Mouse (Mus musculus) MEL (cell line): ENCODE data around the gene St3gal2. TPM values are rescaled to one million over a fixed set of nuclear protein-coding genes. Genes with fewer than 3 reads are reported as not detected.

ENCODE experiments used
- DNase-seq: peaks from one replicate; pipeline ENCODE4 v3.0.0; 2011; ENCODE audit warnings: low read depth, low spot score
- H3K27ac ChIP-seq: 2 replicates; pipeline ENCODE4 v1.5.1; 2012; ENCODE audit warnings: low read depth, mild to moderate bottlenecking, control low read depth, low read length, moderate library complexity; ENCODE audit not compliant: control insufficient read depth
- H3K27me3 ChIP-seq, 2 experiments: fragments of 150-350 bp in 1 of 2; sonication (generic) in 1 of 2; 2 replicates each; pipeline ENCODE4 v1.6.1; 2012; ENCODE audit warnings: low read length in 2 of 2, mild to moderate bottlenecking in 2 of 2, improper control_type of control experiment in 1 of 2, moderate library complexity in 1 of 2; ENCODE audit not compliant: insufficient read depth in 2 of 2, control insufficient read depth in 1 of 2
- H3K36me3 ChIP-seq, 2 experiments: 2 replicates each; pipeline ENCODE4 v1.6.1; 2012 to 2014; ENCODE audit warnings: low read length in 2 of 2, improper control_type of control experiment in 1 of 2, inconsistent platforms in 1 of 2, mild to moderate bottlenecking in 1 of 2; ENCODE audit not compliant: insufficient read depth in 2 of 2, control insufficient read depth in 1 of 2
- H3K4me1 ChIP-seq, 2 experiments: fragments of 150-350 bp in 1 of 2; sonication (generic) in 1 of 2; 2 replicates each; pipeline ENCODE4 v1.6.1; 2012; ENCODE audit warnings: low read length in 2 of 2, improper control_type of control experiment in 1 of 2, mild to moderate bottlenecking in 1 of 2; ENCODE audit not compliant: insufficient read depth in 2 of 2, control insufficient read depth in 1 of 2
- H3K4me3 ChIP-seq, 2 experiments: fragments of 150-350 bp in 1 of 2; sonication (generic) in 1 of 2; 2 replicates each; pipeline ENCODE4 v1.5.1; 2012; ENCODE audit warnings: low read depth in 2 of 2, low read length in 2 of 2, mild to moderate bottlenecking in 2 of 2, moderate library complexity in 2 of 2, control low read depth in 1 of 2, improper control_type of control experiment in 1 of 2; ENCODE audit not compliant: control insufficient read depth in 1 of 2, insufficient read depth in 1 of 2
- H3K79me2 ChIP-seq: 2 replicates; pipeline ENCODE4 v1.6.1; 2012; ENCODE audit warnings: mild to moderate bottlenecking, low read length, moderate library complexity; ENCODE audit not compliant: control insufficient read depth, poor library complexity, insufficient read depth
- H3K9ac ChIP-seq: 2 replicates; pipeline ENCODE4 v1.6.1; 2012; ENCODE audit warnings: low read depth, mild to moderate bottlenecking, control low read depth, low read length, moderate library complexity; ENCODE audit not compliant: control insufficient read depth, poor library complexity, severe bottlenecking
- H3K9me3 ChIP-seq: fragments of 150-350 bp; sonication (generic); replicated peaks from 2 replicates; pipeline ENCODE4 v1.6.1; 2012; ENCODE audit warnings: mild to moderate bottlenecking, low read length, improper control_type of control experiment, moderate library complexity; ENCODE audit not compliant: insufficient read depth
- BHLHE40 ChIP-seq: IDR thresholded peaks from 2 replicates; pipeline ENCODE4 v1.6.1; 2012; ENCODE audit warnings: low read depth, mild to moderate bottlenecking, inconsistent platforms, low read length, improper control_type of control experiment, borderline replicate concordance
- CHD2 ChIP-seq: IDR thresholded peaks from 2 replicates; pipeline ENCODE4 v1.6.1; 2011; ENCODE audit warnings: low read length, improper control_type of control experiment
- CTCF ChIP-seq, 3 experiments: IDR thresholded peaks in 2 of 3; conservative IDR thresholded peaks in 1 of 3; 2 replicates each; pipeline ENCODE4 v1.5.1; 2011 to 2012; ENCODE audit warnings: low read length in 3 of 3, low read depth in 2 of 3, mild to moderate bottlenecking in 2 of 3, improper control_type of control experiment in 1 of 3, inconsistent platforms in 1 of 3, mixed read lengths in 1 of 3, moderate library complexity in 1 of 3; ENCODE audit not compliant: control insufficient read depth in 1 of 3, insufficient read depth in 1 of 3, poor library complexity in 1 of 3, severe bottlenecking in 1 of 3
- E2F4 ChIP-seq: IDR thresholded peaks from 2 replicates; pipeline ENCODE4 v1.6.1; 2011; ENCODE audit warnings: low read depth, low read length, improper control_type of control experiment, borderline replicate concordance
- ELF1 ChIP-seq: IDR thresholded peaks from 2 replicates; pipeline ENCODE4 v1.6.1; 2014; ENCODE audit warnings: low read depth, mild to moderate bottlenecking, inconsistent platforms, low read length, improper control_type of control experiment, moderate library complexity
- EP300 ChIP-seq, 2 experiments: IDR thresholded peaks; 2 replicates each; pipeline ENCODE4 v1.6.1; 2011; ENCODE audit warnings: improper control_type of control experiment in 2 of 2, low read length in 2 of 2, low read depth in 1 of 2, mild to moderate bottlenecking in 1 of 2
- ETS1 ChIP-seq: IDR thresholded peaks from 2 replicates; pipeline ENCODE4 v1.6.1; 2012; ENCODE audit warnings: low read depth, mild to moderate bottlenecking, inconsistent platforms, low read length, improper control_type of control experiment, moderate library complexity
- GATA1 ChIP-seq: IDR thresholded peaks from 2 replicates; pipeline ENCODE4 v1.6.1; 2011; ENCODE audit warnings: low read depth, low read length, improper control_type of control experiment
- HCFC1 ChIP-seq: IDR thresholded peaks from 2 replicates; pipeline ENCODE4 v1.6.1; 2012; ENCODE audit warnings: low read depth, mild to moderate bottlenecking, inconsistent platforms, low read length, improper control_type of control experiment, moderate library complexity
- JUND ChIP-seq: IDR thresholded peaks from 2 replicates; pipeline ENCODE4 v1.6.1; 2011; ENCODE audit warnings: low read depth, mild to moderate bottlenecking, improper control_type of control experiment, low read length
- MAFK ChIP-seq: IDR thresholded peaks from 2 replicates; pipeline ENCODE4 v1.6.1; 2011; ENCODE audit warnings: low read depth, mild to moderate bottlenecking, low read length, improper control_type of control experiment, borderline replicate concordance
- MAX ChIP-seq: IDR thresholded peaks from 2 replicates; pipeline ENCODE4 v1.6.1; 2011; ENCODE audit warnings: low read length, improper control_type of control experiment
- MAZ ChIP-seq: IDR thresholded peaks from 2 replicates; pipeline ENCODE4 v1.6.1; 2012; ENCODE audit warnings: low read depth, mild to moderate bottlenecking, inconsistent platforms, low read length, improper control_type of control experiment
- MEF2A ChIP-seq: IDR thresholded peaks from 2 replicates; pipeline ENCODE4 v1.6.1; 2014; ENCODE audit warnings: low read depth, mild to moderate bottlenecking, inconsistent platforms, low read length, improper control_type of control experiment; ENCODE audit not compliant: poor library complexity, insufficient replicate concordance, severe bottlenecking; ENCODE audit errors: extremely low read depth
- MYB ChIP-seq: IDR thresholded peaks from 2 replicates; pipeline ENCODE4 v1.6.1; 2011; ENCODE audit warnings: mild to moderate bottlenecking, low read depth, low read length, improper control_type of control experiment
- MYC ChIP-seq: IDR thresholded peaks from 2 replicates; pipeline ENCODE4 v1.6.1; 2011; ENCODE audit warnings: low read depth, mild to moderate bottlenecking, low read length, improper control_type of control experiment, moderate library complexity
- NELFE ChIP-seq: IDR thresholded peaks from 2 replicates; pipeline ENCODE4 v1.6.1; 2011; ENCODE audit warnings: low read depth, low read length, improper control_type of control experiment
- NRF1 ChIP-seq: IDR thresholded peaks from 2 replicates; pipeline ENCODE4 v1.6.1; 2014; ENCODE audit warnings: low read depth, mild to moderate bottlenecking, inconsistent platforms, low read length, improper control_type of control experiment, moderate library complexity; ENCODE audit not compliant: poor library complexity, insufficient read depth, severe bottlenecking
- POLR2A ChIP-seq, 2 experiments: IDR thresholded peaks; 2 replicates each; pipeline ENCODE4 v1.6.1; 2011 to 2012; ENCODE audit warnings: low read length in 2 of 2, mild to moderate bottlenecking in 2 of 2, control low read depth in 1 of 2, improper control_type of control experiment in 1 of 2, low read depth in 1 of 2, moderate library complexity in 1 of 2; ENCODE audit not compliant: control insufficient read depth in 1 of 2, insufficient read depth in 1 of 2, poor library complexity in 1 of 2
- POLR2AphosphoS2 ChIP-seq: IDR thresholded peaks from 2 replicates; pipeline ENCODE4 v1.6.1; 2011; ENCODE audit warnings: low read length, improper control_type of control experiment
- RAD21 ChIP-seq: IDR thresholded peaks from 2 replicates; pipeline ENCODE4 v1.6.1; 2011; ENCODE audit warnings: mild to moderate bottlenecking, low read depth, low read length, improper control_type of control experiment
- RCOR1 ChIP-seq: IDR thresholded peaks from 2 replicates; pipeline ENCODE4 v1.6.1; 2012; ENCODE audit warnings: low read depth, mild to moderate bottlenecking, inconsistent platforms, low read length, improper control_type of control experiment
- SIN3A ChIP-seq: IDR thresholded peaks from 2 replicates; pipeline ENCODE4 v1.6.1; 2012; ENCODE audit warnings: low read length, improper control_type of control experiment, inconsistent platforms
- TAL1 ChIP-seq: IDR thresholded peaks from 2 replicates; pipeline ENCODE4 v1.6.1; 2012; ENCODE audit warnings: mild to moderate bottlenecking, inconsistent platforms, low read length, moderate library complexity, mixed read lengths
- TBP ChIP-seq: IDR thresholded peaks from 2 replicates; pipeline ENCODE4 v1.8.0; 2011; ENCODE audit warnings: low read depth, low read length, improper control_type of control experiment
- TCF12 ChIP-seq: IDR thresholded peaks from 2 replicates; pipeline ENCODE4 v1.6.1; 2014; ENCODE audit warnings: low read depth, mild to moderate bottlenecking, inconsistent platforms, low read length, improper control_type of control experiment, moderate library complexity
- UBTF ChIP-seq: IDR thresholded peaks from 2 replicates; pipeline ENCODE4 v1.6.1; 2012; ENCODE audit warnings: low read depth, mild to moderate bottlenecking, inconsistent platforms, low read length, improper control_type of control experiment, moderate library complexity, borderline replicate concordance; ENCODE audit not compliant: insufficient read depth
- USF1 ChIP-seq: IDR thresholded peaks from 2 replicates; pipeline ENCODE4 v1.6.1; 2014; ENCODE audit warnings: low read depth, mild to moderate bottlenecking, inconsistent platforms, low read length, improper control_type of control experiment, moderate library complexity
- USF2 ChIP-seq, 2 experiments: IDR thresholded peaks; 2 replicates each; pipeline ENCODE4 v1.6.1; 2011 to 2012; ENCODE audit warnings: improper control_type of control experiment in 2 of 2, low read length in 2 of 2, borderline replicate concordance in 1 of 2, inconsistent platforms in 1 of 2, low read depth in 1 of 2, mild to moderate bottlenecking in 1 of 2; ENCODE audit not compliant: insufficient read depth in 1 of 2
- ZKSCAN1 ChIP-seq: IDR thresholded peaks from 2 replicates; pipeline ENCODE4 v1.6.1; 2012; ENCODE audit warnings: low read depth, mild to moderate bottlenecking, inconsistent platforms, low read length, improper control_type of control experiment, moderate library complexity
- ZNF384 ChIP-seq: IDR thresholded peaks from 2 replicates; pipeline ENCODE4 v1.6.1; 2012; ENCODE audit warnings: low read depth, mild to moderate bottlenecking, inconsistent platforms, low read length, improper control_type of control experiment
- polyA plus RNA-seq, 2 experiments: library from polyadenylated mRNA; stranded (reverse) in 1 of 2; unstranded in 1 of 2; fragments of >175 nt in 1 of 2; fragments of >200 nt in 1 of 2; gene quantifications; 2 replicates each; pipeline versions ENCODE4 v1.2.1 to v1.2.4; 2012; ENCODE audit warnings: low replicate concordance in 2 of 2, low read depth in 1 of 2; ENCODE audit not compliant: insufficient read length in 2 of 2, insufficient read depth in 1 of 2, missing spikeins in 1 of 2
- total RNA-seq: library from RNA; depleted of rRNA; stranded (reverse); fragments of 300-350 nt; gene quantifications from 2 replicates; pipeline ENCODE4 v1.2.3, GENCODE M21; 2012

Gene St3gal2
- total and polyA plus RNA-seq, 3 experiments, result 5.2 to 18.0 TPM; not detected in 1

- no peaks in the 10 kb centered on the region for H3K9me3 ChIP-seq
- peak overlapping the region; percentile 5 to 41; a peak in 2 of 4 replicates for H3K4me3 ChIP-seq
- no peaks in the 10 kb centered on the region for H3K79me2 ChIP-seq
- peaks cover 0 to 32% of the 10 kb centered on the region in 2 experiments; a peak in 2 of 4 replicates for H3K36me3 ChIP-seq
- DNase-seq, result peak; percentile 88
- peak overlapping the region; percentile 38 for H3K9ac ChIP-seq
- TF ChIP-seq CTCF (IDR thresholded peaks at IDR 0.05 in 2 of 3, conservative IDR thresholded peaks at IDR 0.05 in 1 of 3; ENCODE audit: control insufficient read depth in 1 of 3, insufficient read depth in 1 of 3, low read depth in 2 of 3, low read length in 3 of 3, poor library complexity in 1 of 3, severe bottlenecking in 1 of 3) (no peak), USF1 (peak; percentile 80), NRF1 (no peak), POLR2A (IDR thresholded peaks at IDR 0.05; ENCODE audit: control insufficient read depth in 1 of 2, insufficient read depth in 1 of 2, low read depth in 1 of 2, low read length in 2 of 2, poor library complexity in 1 of 2) (no peak), MAX (no peak; the same call in none of the 2 replicates), ZKSCAN1 (peak; percentile 73; the same call in 1 of the 2 replicates), HCFC1 (peak; percentile 56), ELF1 (no peak; the same call in 1 of the 2 replicates), MYB (peak; percentile 82), SIN3A (peak; percentile 90), TAL1 (peak; percentile 2; the same call in 1 of the 2 replicates), NELFE (0 out of 2 replicates have a peak, but pooled peaks have one; percentile 19), TCF12 (peak; percentile 84), BHLHE40 (peak; percentile 62; the same call in 1 of the 2 replicates), TBP (no peak), RAD21 (no peak), E2F4 (no peak), CHD2 (no peak), MEF2A (peak; percentile 85), USF2 (IDR thresholded peaks at IDR 0.05; ENCODE audit: borderline replicate concordance in 1 of 2, insufficient read depth in 1 of 2, low read depth in 1 of 2, low read length in 2 of 2) (no peak), MAFK (peak; percentile 87), EP300 (IDR thresholded peaks at IDR 0.05; ENCODE audit: low read depth in 1 of 2, low read length in 2 of 2) (peak; percentile 86 to 89), GATA1 (peak; percentile 92), ZNF384 (peak; percentile 100), POLR2AphosphoS2 (no peak), MAZ (peak; percentile 95), UBTF (0 out of 2 replicates have a peak, but pooled peaks have one; percentile 43), MYC (peak; percentile 39; the same call in 1 of the 2 replicates), JUND (no peak), ETS1 (peak; percentile 98), RCOR1 (peak; percentile 95)
- H3K27ac ChIP-seq, result peak overlapping the region; percentile 82
- H3K27me3 ChIP-seq, result no peaks in the 10 kb centered on the region
- H3K4me1 ChIP-seq, result peaks cover 17 to 42% of the 10 kb centered on the region in 2 experiments
Measured at GRCm38 (mm10) chr8:110938882-110939589, 19.3 kb downstream of the St3gal2 start.
